Mouse (Mus musculus) brain, adult 10 weeks (tissue): ENCODE data around the gene Gm38394. TPM values are rescaled to one million over a fixed set of nuclear protein-coding genes. Genes with fewer than 3 reads are reported as not detected.

ENCODE experiments used
- polyA plus RNA-seq: library from polyadenylated mRNA; stranded (reverse); fragments of 350-450 nt; fragmentation: Illumina TruSeq; extraction: RNeasy Lipid Tissue Mini Kit (QIAGEN cat#74804); gene quantifications from one replicate; pipeline ENCODE4 v1.2.3, GENCODE M21; 2015; ENCODE audit warnings: low read depth, low replicate concordance

Gm38394 gene
- 7.4 TPM for polyA plus RNA-seq

GRCm38 (mm10) chr1:133661203-133661933, at the start of gene Gm38394:
TSS of gene Gm38394 (minus strand) at chr1:133661318.

GRCm38 (mm10) chr1:133689897-133690296, 28.8 kb upstream of the Gm38394 start, which contains the start of gene Lax1:
TSS of gene Lax1 (minus strand) at chr1:133690108.

GRCm38 (mm10) chr1:133660466-133661202, 484 bp downstream of the Gm38394 start, which contains the start of gene Zbed6:
TSS of gene Zbed6 (minus strand) at chr1:133660885.

GRCm38 (mm10) chr1:133609771-133610502, 51.2 kb downstream of the Gm38394 start, which contains the start of gene Snrpe:
TSS of gene Snrpe (minus strand) at chr1:133610291.

Other genes starting within 250 kb of the Gm38394 start
- gene Sox13, start 236.9 kb downstream of the Gm38394 start, polyA plus RNA-seq, result 7.4 TPM
- 156 TPM for gene Snrpe, start 51.0 kb downstream of the Gm38394 start, polyA plus RNA-seq
- gene Zbed6, start 433 bp downstream of the Gm38394 start, polyA plus RNA-seq, result 10.9 TPM
- 1.0 TPM for gene Lax1, start 28.8 kb upstream of the Gm38394 start, polyA plus RNA-seq
- gene Atp2b4, start 139.7 kb upstream of the Gm38394 start, polyA plus RNA-seq, result 75.7 TPM
- 0.52 TPM for gene Optc, start 246.7 kb upstream of the Gm38394 start, polyA plus RNA-seq